In the genomic region with DNA sequence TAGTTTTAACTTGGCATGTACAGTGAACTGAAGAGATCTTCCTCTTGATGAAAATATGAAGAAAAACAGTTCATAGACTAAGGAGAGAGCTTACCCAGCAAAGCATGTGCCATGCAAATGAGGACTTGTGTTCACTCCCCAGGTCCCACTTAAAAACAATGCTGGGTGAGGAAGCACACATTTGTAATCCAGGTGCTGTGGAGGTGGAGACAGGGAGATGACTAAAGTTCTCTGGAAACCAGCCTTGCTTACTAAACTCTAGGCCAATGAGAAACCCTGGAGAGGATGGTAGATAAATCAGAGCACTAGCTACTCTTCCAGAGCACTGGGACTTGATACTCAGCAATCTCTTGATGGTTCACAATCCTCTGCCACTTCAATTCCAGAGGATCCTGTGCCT, we compare ENCODE assay signal across 11 mouse cellular contexts.
"Had no signal": no experiment of that assay in that cellular context is flagged by ENCODE, and none has a peak within 500 bp of the region (broad histone marks: within the 10 kb centered on the region; RNA-seq: fewer than 3 reads in every experiment).

No protein-coding gene starts in this region.

- DNase-seq: retina, postnatal 1 day; right cerebral cortex, adult 18-20 months; right cerebral cortex, postnatal 14 days; right cerebral cortex, postnatal 4 days; spleen, adult 18-20 months; thymus, adult 18-20 months; thymus, adult 2 months; thymus, postnatal 14 days; thymus, postnatal 25 days; thymus, postnatal 36 days; thymus, postnatal 4 days had no signal
